Mouse (Mus musculus): ENCODE data around the gene Ppp6r1.

DNA sequence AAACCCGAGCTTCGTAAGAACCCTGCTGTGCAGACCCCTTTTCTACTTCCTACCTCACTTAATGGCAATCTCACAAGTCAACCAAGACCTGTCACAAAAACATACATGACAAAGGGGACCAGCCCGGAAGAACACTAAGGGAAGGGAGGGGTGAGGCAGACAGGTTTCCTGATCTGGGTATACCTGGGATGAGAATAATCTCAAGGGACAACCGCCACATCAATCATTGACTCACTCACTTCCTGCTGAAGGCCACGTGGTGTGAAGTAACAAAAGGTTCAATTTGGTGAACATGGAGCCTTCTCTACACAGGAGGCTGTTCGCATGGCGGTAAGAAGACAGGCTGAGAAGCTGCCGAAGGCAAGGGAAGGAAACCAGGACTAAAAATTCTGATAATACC lies 7.2 kb downstream of the Ppp6r1 start:
- TF ChIP-seq GATA1 (IDR thresholded peaks at IDR 0.05; ENCODE audit: low read length) (no peak), TAL1 (IDR thresholded peaks at IDR 0.05; ENCODE audit: low read length) (no peak)
